Mouse (Mus musculus): ENCODE data around the gene Kcnc1.

The Kcnc1 gene

DNA sequence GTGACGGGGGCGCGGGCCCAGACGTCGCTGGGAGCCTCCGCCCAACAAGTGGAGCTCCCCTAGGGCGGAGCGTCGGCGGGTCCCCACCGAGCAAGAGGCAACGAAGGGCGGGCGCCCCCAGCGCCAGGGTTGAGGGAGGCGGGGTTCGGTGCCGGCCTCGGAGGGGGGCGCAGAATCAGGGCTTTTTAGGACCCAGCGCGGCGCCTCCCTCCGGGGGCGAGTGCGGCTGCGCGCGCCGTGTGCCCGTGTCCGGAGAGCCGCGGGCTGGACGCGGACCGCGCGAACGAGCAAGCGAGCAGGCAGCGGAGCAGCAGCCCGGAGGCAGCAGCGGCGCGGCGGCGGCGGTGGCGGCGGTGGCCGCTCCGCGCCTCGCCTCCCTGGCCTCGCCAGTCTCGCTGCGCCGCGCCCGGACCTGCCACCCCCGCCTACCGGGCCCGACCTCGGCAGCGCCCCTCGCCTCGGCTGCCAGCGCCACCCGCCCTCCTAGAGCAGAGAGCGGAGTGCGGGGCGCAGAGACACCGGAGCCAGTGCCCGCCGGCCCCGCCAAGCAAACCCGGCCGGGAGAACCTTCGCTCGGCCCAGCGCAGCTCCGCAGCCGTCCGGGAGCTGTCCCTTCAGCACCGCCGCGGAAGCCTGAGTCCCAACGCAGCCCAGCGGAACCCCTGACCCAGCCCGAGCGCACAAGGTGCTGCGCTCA lies at the start of gene Kcnc1:
TSS of gene Kcnc1 (plus strand) at position 267 of the 697 bp plus-strand sequence.
- DNase-seq (ENCODE audit: low spot score), result peak; percentile 52

DNA sequence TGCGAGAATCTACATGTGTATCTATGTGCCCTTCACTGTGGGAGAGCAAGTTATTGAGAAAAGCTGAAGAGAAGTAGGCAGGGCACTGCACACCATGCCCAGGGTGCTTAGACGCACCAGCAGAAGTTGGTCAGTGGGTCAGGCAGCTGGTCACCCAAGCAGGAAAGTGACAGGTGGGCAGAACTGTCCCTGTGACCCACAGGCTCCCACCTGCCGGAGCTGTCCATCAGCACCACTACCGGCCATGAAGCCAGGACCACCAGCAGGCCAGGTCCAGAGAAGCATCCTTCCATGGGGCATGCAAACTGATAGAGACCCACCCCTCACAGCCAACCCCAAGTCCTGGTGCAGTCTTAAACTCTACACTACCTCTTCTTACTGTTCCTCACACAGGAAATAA lies 48.6 kb upstream of the Kcnc1 start:
- no peak for DNase-seq (ENCODE audit: low spot score)

DNA sequence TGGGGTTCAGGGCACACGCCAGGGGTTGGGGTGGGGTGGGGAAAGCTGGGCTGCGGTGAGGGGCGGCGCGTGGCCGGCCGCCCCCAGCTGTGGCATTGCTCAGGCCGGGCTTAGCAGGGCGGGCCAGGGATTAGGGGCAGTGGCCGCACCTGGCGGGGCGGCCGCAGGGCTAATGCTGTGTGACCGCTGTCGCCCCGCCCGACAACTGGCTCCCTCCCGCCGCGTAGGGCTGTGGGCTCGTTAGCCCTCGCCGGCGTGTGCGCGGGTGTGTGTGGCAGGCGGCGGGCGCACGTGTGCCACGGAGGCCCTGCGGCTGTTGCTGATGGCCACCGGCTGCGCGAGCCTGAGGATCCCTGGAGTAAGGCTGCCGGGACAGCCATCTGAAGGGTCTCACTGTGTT lies 47.5 kb upstream of the Kcnc1 start:
- no peak for DNase-seq (ENCODE audit: low spot score)

DNA sequence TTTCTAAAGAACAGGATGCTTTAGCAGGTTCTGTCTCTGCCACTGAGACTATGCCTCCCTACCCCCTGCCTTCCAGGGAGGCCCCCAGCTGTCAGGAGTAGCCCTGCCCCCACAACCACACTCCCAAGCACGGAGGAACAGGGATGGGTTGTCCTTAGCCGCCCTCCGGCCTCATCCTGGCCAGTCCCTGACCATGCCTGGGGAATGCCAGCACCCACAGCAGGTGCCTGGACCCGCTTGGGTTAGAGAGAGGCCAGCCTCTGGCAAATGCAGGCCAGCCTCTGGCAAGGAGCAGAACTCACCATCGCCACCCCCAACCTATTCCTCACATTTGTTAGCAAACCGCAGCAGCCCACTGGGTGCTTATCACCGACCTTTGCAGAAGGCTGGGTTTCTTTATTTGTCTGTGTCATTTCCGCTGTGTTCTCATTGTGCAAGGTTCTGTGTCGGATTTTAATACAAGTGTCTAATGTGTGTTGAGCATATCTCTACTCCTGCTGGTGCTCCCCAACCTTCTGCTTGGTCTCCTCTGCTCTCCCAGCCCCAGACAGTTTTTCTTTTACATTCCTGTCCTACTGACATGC lies 46.1 kb upstream of the Kcnc1 start:
- DNase-seq (ENCODE audit: low spot score), result no peak

DNA sequence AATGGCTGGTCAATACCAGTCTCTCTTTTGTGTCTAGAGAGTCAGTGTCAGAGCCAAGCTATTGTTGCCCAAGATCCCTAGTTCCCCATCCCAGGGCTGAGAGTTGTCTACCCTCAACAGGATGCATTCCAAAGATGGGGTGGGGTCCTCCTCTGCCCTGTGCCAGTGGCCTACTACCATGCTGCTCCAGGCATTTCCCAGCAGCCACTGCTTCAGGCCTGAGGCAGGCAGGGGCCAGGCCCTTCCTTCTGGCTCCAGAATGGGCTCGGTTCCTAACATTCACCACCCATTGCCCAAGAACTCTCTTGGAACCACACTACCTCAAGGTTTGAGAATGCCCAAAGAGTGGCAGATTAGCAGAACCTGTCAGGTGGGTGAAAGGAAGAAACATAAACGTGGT lies 43.5 kb upstream of the Kcnc1 start:
- DNase-seq (ENCODE audit: low spot score), result no peak

DNA sequence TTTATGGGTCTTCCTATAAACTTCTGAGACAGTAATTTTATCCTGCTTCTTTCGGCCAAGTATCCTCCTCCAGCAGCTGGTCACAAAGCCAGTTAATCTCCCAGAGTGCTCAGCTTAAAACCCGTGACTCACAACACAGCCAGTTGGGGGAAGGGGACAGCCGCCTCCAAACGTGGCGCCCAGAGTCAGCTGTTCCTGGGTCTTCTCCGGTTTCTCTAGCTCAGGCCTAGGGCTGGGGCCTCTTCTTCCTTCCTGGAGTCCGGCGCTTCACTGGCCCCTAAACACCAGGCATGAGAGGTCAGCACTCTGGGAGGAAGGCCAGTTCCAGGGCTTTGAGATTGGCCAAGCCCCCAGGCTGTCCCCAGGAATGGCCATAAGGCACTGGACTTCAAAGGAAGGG lies 43.1 kb upstream of the Kcnc1 start:
- no peak for DNase-seq (ENCODE audit: low spot score)

DNA sequence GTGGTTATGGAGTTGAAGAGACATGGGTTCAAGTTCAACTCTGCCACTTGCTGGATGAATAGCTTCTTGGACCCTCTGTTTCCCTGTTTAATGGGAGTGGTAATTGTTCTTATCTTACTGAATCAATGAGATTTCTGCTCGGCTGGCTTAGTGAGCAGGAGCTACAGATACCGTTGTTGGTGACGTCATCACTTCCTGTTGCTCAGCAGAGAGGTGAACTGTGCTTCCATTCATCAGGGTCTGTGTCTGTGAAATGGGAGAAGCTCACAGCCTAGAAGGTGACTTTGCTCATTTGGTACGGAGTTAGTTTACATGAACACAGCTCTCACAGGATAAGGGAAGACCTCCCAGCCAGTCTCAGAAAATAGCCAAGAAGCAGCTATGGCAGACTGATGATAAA lies 42.4 kb upstream of the Kcnc1 start:
- DNase-seq (ENCODE audit: low spot score), result no peak

DNA sequence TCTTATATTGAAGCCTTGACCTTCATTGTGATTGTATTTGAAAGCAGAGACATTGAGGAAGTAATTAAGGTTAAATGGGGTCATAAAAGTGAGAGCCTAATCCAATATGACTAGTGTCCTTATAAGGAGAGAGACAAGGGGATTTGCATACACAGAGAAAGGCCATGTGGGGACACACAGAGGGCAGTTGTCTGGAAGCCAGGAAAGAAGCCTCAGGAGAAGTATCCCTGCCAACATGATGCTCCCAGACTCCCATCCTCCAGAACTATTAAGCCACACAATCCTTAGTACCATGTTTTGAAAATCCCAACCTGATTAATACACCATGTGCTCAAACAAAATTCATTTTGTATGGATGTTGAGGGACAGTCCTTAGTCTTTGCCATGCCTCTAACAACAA lies 34.5 kb upstream of the Kcnc1 start:
- DNase-seq (ENCODE audit: low spot score), result no peak

DNA sequence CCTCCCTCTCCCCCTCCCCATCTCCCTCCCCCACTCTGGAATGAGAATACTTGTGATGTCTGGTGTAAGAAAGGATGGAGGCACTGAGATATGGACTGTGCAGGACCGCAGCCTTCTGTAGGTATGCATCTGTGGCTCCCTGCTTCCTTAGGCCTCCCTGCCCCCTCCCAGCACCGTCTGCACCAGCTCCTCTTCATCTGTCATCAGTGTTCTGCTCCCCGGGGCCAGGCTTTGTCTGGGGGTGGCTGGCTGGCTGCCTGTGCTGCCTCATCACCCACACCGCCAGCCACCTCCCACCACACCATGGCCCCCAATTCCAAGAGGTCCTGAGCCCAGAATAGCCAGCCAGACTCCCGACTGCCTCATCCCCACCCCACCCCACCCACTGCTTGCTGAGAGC lies 32.1 kb upstream of the Kcnc1 start:
- DNase-seq (ENCODE audit: low spot score), result no peak

DNA sequence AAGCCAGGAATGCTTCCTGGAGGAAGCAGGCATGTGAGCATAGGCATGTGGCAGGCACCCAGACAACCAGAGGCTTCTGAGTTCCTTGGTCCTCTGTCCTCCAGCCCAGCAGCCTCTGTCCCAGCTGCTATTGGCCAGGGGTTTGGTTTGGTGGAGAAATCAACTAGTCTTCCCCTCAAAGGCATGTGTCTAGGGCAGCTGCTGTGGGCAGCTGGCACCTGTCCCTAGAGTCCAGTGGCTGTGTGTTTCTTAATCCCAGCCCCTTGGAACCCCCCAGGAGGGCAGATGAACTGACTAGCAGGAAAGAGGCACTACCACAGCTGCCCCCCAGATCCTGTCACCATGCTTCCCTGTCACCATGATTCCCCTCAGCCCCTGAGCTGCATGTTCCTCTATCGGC lies 30.5 kb upstream of the Kcnc1 start:
- no peak for DNase-seq (ENCODE audit: low spot score)

DNA sequence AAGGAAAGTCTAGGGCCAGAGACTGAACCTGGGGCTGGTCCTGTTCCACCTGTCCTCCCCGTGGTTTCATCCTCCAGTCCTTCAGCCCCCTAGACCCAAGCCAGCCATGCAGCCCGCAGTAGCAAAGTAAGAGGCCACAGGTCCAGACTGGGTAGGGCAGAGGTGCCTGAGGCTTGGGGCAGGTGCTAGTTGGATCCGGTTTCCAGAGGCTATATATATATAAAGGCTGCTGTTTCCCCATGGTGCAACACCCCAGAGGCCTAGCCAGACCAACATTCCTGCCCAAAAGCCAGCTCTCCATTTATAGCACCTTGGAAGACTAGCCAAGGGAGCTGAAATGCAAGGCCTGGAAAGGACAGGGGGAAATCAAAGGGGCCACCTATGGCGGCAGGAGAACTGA lies 25.2 kb upstream of the Kcnc1 start:
- no peak for DNase-seq (ENCODE audit: low spot score)

DNA sequence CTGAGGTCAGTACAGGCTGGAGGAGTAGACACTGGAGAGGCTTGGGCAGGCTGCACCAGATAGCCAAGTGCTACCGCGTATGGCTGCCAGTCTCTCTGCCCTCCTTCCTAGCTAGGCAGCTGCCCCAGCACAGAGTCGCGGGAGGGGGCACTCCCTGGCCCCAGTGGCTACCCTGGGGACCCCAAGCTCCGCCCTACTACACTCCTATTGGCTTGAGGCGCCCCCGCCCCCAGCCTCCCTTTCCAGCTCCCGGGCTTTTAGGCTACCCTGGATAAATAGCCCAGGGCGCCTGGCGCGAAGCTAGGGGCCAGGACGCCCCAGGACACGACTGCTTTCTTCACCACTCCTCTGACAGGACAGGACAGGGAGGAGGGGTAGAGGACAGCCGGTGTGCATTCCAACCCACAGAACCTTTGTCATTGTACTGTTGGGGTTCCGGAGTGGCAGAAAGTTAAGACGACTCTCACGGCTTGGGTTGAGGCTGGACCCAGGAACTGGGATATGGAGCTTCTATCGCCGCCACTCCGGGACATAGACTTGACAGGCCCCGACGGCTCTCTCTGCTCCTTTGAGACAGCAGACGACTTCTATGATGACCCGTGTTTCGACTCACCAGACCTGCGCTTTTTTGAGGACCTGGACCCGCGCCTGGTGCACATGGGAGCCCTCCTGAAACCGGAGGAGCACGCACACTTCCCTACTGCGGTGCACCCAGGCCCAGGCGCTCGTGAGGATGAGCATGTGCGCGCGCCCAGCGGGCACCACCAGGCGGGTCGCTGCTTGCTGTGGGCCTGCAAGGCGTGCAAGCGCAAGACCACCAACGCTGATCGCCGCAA lies 19.9 kb upstream of the Kcnc1 start, which contains the start of gene Myod1:
TSS of gene Myod1 (plus strand) at position 303 of the 836 bp plus-strand sequence.
- DNase-seq (ENCODE audit: low spot score), result no peak

DNA sequence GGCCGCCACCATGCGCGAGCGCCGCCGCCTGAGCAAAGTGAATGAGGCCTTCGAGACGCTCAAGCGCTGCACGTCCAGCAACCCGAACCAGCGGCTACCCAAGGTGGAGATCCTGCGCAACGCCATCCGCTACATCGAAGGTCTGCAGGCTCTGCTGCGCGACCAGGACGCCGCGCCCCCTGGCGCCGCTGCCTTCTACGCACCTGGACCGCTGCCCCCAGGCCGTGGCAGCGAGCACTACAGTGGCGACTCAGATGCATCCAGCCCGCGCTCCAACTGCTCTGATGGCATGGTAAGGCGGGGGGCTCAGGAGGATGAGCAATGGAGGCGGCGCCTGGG lies 19.3 kb upstream of the Kcnc1 start:
- DNase-seq (ENCODE audit: low spot score), result no peak

DNA sequence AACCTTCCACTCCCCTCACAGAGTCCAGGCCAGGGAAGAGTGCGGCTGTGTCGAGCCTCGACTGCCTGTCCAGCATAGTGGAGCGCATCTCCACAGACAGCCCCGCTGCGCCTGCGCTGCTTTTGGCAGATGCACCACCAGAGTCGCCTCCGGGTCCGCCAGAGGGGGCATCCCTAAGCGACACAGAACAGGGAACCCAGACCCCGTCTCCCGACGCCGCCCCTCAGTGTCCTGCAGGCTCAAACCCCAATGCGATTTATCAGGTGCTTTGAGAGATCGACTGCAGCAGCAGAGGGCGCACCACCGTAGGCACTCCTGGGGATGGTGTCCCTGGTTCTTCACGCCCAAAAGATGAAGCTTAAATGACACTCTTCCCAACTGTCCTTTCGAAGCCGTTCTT lies 18.2 kb upstream of the Kcnc1 start:
- no peak for DNase-seq (ENCODE audit: low spot score)

DNA sequence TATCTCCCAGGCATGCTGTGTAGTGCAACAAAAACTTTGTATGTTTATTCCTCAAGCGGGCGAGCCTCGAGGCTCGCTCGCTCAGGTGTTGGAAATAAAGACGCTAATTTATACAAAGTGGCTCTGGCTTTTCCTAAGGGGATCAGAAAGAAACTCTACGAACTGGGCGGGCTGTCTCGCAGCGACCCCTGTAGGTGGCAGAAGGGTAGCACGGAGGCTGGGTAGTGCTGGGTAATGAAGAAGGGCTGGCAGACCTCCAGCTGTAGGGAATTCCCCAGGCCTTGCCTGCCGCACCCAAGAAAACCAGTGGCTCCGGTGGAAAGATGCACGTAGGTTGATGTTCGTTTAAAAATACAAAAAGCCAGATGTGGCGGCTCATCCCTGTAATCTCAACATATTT lies 17.3 kb upstream of the Kcnc1 start:
- no peak for DNase-seq (ENCODE audit: low spot score)

DNA sequence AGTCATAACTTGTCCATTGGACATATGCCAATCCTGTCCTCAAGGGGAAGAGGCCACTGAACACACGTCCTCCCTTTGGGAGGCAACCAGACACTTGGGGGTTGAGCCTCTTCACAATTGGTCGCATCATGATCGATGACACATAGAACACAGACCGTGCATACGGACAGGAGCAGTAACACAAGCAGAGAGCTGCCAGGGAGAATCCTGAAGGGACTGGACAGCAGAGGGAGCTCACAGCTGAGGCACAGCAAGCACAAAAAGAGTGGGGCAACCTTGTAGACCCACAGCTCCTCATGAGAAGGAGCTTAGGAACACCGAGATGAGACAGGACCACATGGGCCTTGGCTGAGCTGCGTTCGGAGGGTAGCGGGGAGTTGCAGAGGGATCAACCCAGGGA lies 15.7 kb upstream of the Kcnc1 start:
- no peak for DNase-seq (ENCODE audit: low spot score)

DNA sequence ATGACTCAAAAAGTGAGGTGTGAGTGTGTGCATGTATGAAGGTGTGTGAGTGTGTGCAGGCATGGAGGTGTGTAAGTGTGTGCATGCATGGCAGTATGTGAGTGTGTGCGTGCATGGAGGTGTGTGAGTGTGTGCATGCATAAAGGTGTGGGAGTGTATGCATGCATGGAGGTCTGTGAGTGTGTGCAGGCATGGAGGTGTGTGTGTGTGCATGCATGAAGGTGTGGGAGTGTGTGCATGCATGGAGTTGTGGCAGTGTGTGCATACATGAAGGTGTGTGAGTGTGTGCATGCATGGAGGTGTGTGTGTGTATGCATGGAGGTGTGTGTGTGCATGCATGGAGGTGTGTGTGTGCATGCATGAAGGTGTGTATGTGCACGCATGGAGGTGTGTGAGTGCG lies 8.9 kb upstream of the Kcnc1 start:
- no peak for DNase-seq (ENCODE audit: low spot score)

DNA sequence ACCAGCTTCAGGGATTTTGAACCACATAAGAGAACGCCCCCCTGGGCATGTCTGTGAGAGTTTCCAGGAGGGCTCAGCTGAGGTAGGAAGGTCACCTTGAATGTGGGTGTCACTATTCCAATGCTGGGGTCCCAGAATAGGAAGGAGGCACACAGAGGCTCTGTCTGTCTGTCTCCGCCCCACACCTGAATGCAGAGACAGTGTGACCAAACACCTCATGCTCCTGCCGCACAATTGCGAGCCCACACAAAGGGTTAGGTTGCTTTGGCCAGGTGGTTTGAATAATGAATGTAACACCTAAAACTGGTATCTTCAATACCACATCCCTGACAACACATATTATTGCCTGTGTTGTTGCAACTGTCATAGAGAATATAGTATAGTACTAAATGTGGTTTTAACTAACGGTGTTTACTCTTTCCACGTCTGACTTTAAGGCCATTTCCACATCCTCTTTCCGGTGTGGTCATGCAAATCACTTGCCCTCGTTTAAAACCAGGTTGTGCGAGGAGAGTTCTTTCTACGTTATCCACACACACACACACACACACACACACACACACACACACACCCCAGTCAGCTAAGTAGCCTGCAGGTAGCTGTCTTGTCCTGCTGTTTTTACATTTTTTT lies 6.7 kb upstream of the Kcnc1 start:
- DNase-seq (ENCODE audit: low spot score), result no peak

DNA sequence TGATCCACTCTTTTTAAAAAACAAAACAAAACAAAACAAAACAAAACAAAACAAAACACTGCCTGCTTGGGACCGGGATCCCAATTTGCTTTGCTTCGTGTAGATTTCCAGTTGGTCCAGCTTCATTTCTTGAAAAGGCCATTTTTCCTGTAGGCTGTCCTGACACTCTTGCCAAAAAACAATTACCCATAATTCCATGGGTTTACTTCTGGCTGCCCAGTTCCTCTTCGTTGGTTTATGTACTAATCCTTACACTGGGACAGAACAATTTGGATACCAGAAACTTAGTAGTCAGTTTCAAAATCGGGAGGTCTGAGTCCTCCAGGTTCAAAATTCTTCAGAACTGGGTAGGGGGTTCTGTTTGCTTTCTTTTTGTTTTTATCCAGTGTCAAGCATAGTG lies 6.1 kb upstream of the Kcnc1 start:
- no peak for DNase-seq (ENCODE audit: low spot score)

DNA sequence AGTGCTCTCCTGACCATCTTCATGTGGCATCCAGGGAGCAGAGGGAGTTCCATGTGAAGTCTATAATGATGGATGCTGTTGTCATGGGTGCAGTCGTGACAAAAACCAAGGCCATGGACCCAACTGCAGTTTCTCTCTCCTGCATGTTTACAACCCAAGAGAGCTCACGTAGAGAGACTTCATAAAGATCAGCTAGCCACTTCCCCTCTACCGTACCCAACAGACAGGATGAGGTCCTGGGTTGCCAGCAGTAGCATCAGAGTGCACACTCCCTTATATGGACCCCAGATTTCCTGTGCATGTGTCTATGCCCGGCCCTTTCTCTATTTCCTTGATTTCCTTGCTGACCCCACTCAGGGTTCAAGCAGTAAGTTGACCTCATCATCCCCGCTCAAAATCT lies 4.6 kb upstream of the Kcnc1 start:
- no peak for DNase-seq (ENCODE audit: low spot score)

DNA sequence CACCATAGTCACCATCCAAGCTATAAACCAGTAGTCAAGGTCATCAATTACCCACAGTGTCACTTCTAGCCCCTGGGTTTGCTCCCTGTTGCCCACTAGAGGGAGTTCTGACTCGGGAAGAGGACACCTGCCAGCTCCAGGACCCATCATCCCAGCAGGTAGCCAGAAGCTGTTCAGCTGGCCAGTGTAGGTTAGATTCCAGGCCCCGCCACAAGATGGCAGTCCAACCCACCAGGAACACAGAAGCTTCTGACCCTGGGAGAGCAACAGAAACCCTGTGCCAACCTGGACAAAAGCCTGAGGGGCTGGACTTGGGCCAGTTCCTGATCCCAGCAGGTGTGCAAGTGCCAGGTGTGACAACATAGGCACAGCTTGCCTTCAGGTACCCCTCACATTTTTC lies 3.2 kb upstream of the Kcnc1 start:
- DNase-seq (ENCODE audit: low spot score), result peak; percentile 21

DNA sequence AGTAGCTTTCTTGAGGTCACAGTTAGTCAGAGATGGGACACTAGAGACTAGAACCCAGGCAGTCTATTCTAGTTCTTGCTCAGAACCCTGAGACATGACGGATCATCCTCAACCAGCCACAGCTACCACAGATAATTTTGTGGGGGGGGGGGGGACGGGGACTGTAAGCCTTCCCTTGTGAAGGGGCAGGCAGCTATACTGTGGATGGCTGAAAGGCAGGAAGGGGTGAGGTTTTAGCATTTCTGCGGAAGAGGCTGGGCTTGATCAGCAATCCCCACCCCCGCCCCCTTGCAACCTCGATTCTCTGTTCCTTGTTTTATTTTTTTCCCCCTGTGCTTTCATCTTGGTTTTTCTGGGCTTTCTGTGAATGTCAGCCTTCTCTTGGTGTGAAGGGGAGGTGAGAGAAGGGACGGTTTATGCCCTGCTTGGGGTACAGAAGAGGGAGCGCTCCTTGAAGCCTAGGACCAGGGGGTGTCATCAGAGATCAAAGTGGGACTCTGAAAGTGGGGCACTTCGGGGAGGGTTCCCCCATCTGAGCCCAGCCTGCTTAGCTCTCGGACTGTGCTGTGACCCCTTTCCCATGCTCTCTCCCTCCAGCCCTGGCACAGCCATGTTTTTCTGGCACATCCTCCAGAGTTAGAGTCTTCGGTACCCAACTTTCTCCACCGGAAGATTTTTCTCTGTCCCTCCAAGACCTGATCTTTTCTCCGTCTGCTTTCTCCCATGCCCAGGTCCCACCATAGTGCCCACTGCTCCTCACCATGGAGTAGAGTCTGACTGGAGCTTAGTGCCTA lies 2.4 kb upstream of the Kcnc1 start:
- DNase-seq (ENCODE audit: low spot score), result no peak

Data from ovary, adult 18-20 months (tissue).